Mouse (Mus musculus): ENCODE data around the gene Fut2. TPM values are rescaled to one million over a fixed set of nuclear protein-coding genes. Genes with fewer than 3 reads are reported as not detected.

Gene Fut2
- total RNA-seq, 1 experiment from 2014 or later = not detected

GRCm38 (mm10) chr7:45638623-45639401, 27.4 kb downstream of the Fut2 start:
- DNase-seq = peak; percentile 95

- no peak for DNase-seq
Measured at GRCm38 (mm10) chr7:45637710-45638109, 28.5 kb downstream of the Fut2 start.

GRCm38 (mm10) chr7:45635711-45636688, 30.2 kb downstream of the Fut2 start:
- peak; percentile 80 for DNase-seq

- no peak for DNase-seq
Measured at GRCm38 (mm10) chr7:45634946-45635681, 31.1 kb downstream of the Fut2 start.

GRCm38 (mm10) chr7:45632499-45632898, 33.7 kb downstream of the Fut2 start:
- DNase-seq = peak; percentile 60

GRCm38 (mm10) chr7:45630064-45630907, 35.9 kb downstream of the Fut2 start:
- no peak for DNase-seq

- peak; percentile 96 for DNase-seq
Measured at GRCm38 (mm10) chr7:45628364-45629294, 37.6 kb downstream of the Fut2 start.

- peak; percentile 67 for DNase-seq
Measured at GRCm38 (mm10) chr7:45627261-45627660, 38.9 kb downstream of the Fut2 start, which contains the start of gene Rasip1. TSS of gene Rasip1 (plus strand) at chr7:45627488.

- DNase-seq = no peak
Measured at GRCm38 (mm10) chr7:45626571-45627076, 39.6 kb downstream of the Fut2 start.

- DNase-seq = no peak
Measured at GRCm38 (mm10) chr7:45625481-45625880, 40.7 kb downstream of the Fut2 start.

- no peak for DNase-seq
Measured at GRCm38 (mm10) chr7:45624718-45625117, 41.5 kb downstream of the Fut2 start.

GRCm38 (mm10) chr7:45623507-45623906, 42.7 kb downstream of the Fut2 start:
- DNase-seq = no peak

- peak; percentile 71 for DNase-seq
Measured at GRCm38 (mm10) chr7:45621443-45621842, 44.8 kb downstream of the Fut2 start, which contains the start of gene Izumo1. TSS of gene Izumo1 (plus strand) at chr7:45621811.

GRCm38 (mm10) chr7:45619592-45619991, 46.6 kb downstream of the Fut2 start:
- DNase-seq = no peak

- DNase-seq = no peak
Measured at GRCm38 (mm10) chr7:45618316-45618715, 47.9 kb downstream of the Fut2 start.

GRCm38 (mm10) chr7:45617042-45617695, 49.0 kb downstream of the Fut2 start, which contains the start of gene Fut1:
TSS of gene Fut1 (plus strand) at chr7:45617289.
- DNase-seq = no peak

GRCm38 (mm10) chr7:45616277-45616676, 49.9 kb downstream of the Fut2 start:
- DNase-seq = no peak

GRCm38 (mm10) chr7:45609511-45609910, 56.7 kb downstream of the Fut2 start:
- DNase-seq = no peak

- peak; percentile 63 for DNase-seq
Measured at GRCm38 (mm10) chr7:45605704-45606289, 60.4 kb downstream of the Fut2 start.

Measured in adrenal gland, postnatal 14 days (tissue).